Mouse (Mus musculus) G1E (cell line): ENCODE data around the gene Noto. TPM values are rescaled to one million over a fixed set of nuclear protein-coding genes. Genes with fewer than 3 reads are reported as not detected.

Experiments used
- ATAC-seq: 2 replicates; pipeline ENCODE4 v1.8.0; 2016; ENCODE audit warnings: mild to moderate bottlenecking; ENCODE audit not compliant: insufficient number of reproducible peaks, poor library complexity, low FRiP score, severe bottlenecking; ENCODE audit errors: extremely low read depth
- DNase-seq: peaks from one replicate; pipeline ENCODE4 v3.0.0; 2012; ENCODE audit warnings: low spot score
- H3K27me3 ChIP-seq: 2 replicates; pipeline ENCODE4 v1.6.1; 2012; ENCODE audit warnings: mild to moderate bottlenecking, low read length, inconsistent platforms; ENCODE audit not compliant: insufficient read depth
- H3K36me3 ChIP-seq: replicated peaks from 2 replicates; pipeline ENCODE3; 2012; ENCODE audit warnings: mild to moderate bottlenecking, inconsistent platforms
- H3K4me1 ChIP-seq: 2 replicates; pipeline ENCODE4 v1.6.1; 2012; ENCODE audit warnings: low read depth, low read length, inconsistent platforms, mixed read lengths; ENCODE audit not compliant: insufficient read depth
- H3K4me3 ChIP-seq: 2 replicates; pipeline ENCODE4 v1.5.1; 2012; ENCODE audit warnings: low read depth, mild to moderate bottlenecking, inconsistent platforms, low read length, moderate library complexity, mixed read lengths
- H3K9me3 ChIP-seq: replicated peaks from 2 replicates; pipeline ENCODE4 v1.6.1; 2012; ENCODE audit warnings: inconsistent platforms
- CTCF ChIP-seq: IDR thresholded peaks from 2 replicates; pipeline ENCODE4 v1.5.1; 2012; ENCODE audit warnings: low read depth, low read length, inconsistent platforms, mixed read lengths
- GATA1 ChIP-seq: IDR thresholded peaks from 2 replicates; pipeline ENCODE4 v1.6.1; 2012; ENCODE audit warnings: borderline replicate concordance, low read length, inconsistent platforms, mixed read lengths
- GATA2 ChIP-seq: IDR thresholded peaks from 2 replicates; pipeline ENCODE4 v1.6.1; 2012; ENCODE audit warnings: low read depth, low read length, inconsistent platforms, borderline replicate concordance
- POLR2AphosphoS5 ChIP-seq: IDR thresholded peaks from 2 replicates; pipeline ENCODE4 v1.6.1; 2012; ENCODE audit warnings: low read depth, low read length, inconsistent platforms; ENCODE audit not compliant: insufficient replicate concordance
- TAL1 ChIP-seq: conservative IDR thresholded peaks from 2 replicates; pipeline ENCODE4 v1.6.1; 2012; ENCODE audit warnings: low read depth, low read length, inconsistent platforms, mixed read lengths
- polyA plus RNA-seq: library from polyadenylated mRNA; stranded (reverse); fragments of >175 nt; gene quantifications from 2 replicates; pipeline ENCODE4 v1.2.3, GENCODE M21; 2012
- total RNA-seq, 2 experiments: library from RNA; stranded (forward) in 1 of 2; stranded (reverse) in 1 of 2; fragments of 200-1000 nt in 1 of 2; fragments of >200 nt in 1 of 2; fragmentation: Nextera tagmentation in 1 of 2; gene quantifications; 2 replicates each; pipeline ENCODE4 v1.2.3; 2014 to 2017

Gene Noto
- total RNA-seq (2014; fragmentation: Nextera tagmentation) (not detected in 2 replicates), total RNA-seq (2017) (0.11 TPM in 1 of 2 replicates, not detected in the other), polyA plus RNA-seq (not detected in 2 replicates)

DNA sequence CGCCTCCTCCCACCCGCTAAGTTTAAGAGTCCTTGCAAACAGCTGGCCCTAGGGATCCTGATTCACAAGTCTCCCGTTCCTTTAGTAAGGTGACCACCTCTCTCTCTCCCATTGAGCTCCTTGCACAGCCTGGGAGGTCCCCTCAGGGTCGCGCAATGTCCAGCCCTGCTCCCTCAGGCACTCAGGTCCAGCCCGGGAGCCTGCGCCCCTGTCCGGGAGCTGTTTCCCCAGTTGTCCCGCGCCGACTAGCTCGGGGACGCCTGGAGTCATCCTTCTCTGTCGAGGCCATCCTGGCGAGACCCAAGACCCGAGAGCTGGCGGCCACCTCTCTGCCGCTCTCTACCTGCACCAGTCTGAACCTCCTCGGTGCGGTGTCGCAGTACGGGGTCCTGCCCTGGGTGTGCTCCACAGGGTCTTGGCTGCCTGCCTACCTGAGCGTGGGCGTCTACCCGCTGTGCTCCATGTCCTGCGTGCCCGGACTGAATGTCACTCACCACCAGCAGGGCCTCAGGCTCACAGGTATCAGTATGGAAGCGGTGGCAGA, at the start of gene Noto:
TSS of gene Noto (plus strand) at position 51 of the 544 bp plus-strand sequence.
- no peak for DNase-seq
- Histone ChIP-seq H3K36me3 (no peaks in the 10 kb centered on the region), H3K4me3 (peak within 1 kb of the TSS; percentile 11; the same call in 1 of the 2 replicates), H3K27me3 (peaks cover 61% of the 10 kb centered on the region), H3K4me1 (no peaks in the 10 kb centered on the region), H3K9me3 (no peaks in the 10 kb centered on the region)
- ATAC-seq, result no peak
- TF ChIP-seq POLR2AphosphoS5, result no peak
- no peak for TF ChIP-seq GATA2
- TF ChIP-seq CTCF, result no peak
- TF ChIP-seq GATA1, result no peak
- TF ChIP-seq TAL1, result no peak

DNA sequence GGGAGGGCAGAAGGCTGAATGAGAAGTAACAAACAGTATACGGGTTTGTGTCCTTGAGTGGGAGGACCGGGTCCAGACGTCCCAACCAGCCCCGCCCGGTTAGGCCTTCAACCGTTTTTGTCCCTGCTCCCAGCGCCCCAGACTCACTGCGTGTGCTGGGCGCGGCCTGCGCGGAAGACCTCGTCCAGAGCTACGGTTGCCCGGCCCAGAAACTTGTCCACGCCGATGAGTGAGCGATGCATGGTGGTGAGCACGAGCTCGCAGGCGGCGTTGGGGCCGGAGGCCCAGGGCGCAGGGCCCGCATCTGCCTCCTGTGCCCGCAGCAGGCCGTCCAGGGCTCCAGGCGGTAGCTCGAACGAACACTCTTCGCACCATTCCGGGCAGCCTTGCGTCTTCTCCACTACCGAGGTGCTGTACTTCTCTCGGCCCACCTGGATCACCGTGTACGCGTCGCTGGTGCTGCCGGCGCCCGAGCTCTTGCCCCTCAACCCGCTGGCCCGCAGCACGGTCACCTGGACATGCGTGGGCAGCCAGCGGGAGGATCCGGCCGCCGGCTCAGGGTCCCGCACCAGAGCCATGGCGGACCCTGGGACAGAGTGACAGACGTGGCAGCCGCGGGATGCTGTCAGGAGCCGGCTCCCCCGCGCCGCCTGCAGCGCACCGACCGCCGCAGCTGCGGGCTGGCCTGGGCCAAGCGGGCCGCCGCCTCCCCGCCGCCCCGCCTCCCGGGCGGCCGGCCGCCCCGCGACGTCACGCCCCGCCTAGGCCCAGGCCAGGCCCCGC, 49.5 kb upstream of the Noto start, which contains the start of gene Rab11fip5:
TSS of gene Rab11fip5 (minus strand) at position 684 of the 783 bp plus-strand sequence.
- no peaks in the 10 kb centered on the region for H3K36me3 ChIP-seq
- TF ChIP-seq POLR2AphosphoS5, result no peak
- TF ChIP-seq TAL1, result no peak
- TF ChIP-seq CTCF, result no peak
- DNase-seq (peak; percentile 71), ATAC-seq (no peak)
- peak within 1 kb of the TSS; percentile 65; the same call in 1 of the 2 replicates for H3K4me3 ChIP-seq
- no peaks in the 10 kb centered on the region for H3K9me3 ChIP-seq
- H3K27me3 ChIP-seq, result peaks cover 13% of the 10 kb centered on the region
- peaks cover 11% of the 10 kb centered on the region for H3K4me1 ChIP-seq

DNA sequence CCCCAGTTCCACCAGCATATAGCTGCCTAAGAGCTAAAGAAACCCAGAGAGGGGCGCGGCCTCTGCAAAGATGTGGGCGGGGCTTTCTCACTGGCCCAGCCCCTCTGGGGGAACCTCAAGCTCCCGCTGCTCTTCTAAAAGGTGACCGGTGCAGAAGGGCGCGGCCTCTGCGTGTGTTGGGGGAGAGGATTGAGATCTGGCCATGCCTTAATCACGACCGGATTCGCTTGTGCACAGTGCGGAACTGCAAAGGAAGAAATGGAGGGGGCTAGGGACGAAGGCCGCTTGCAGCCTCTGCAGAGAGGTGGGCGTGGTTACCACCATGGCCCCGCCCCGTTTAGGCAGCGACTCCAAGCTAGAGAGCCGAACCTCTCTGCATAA, 49.0 kb upstream of the Noto start:
- TF ChIP-seq GATA1 (no peak), TAL1 (no peak), GATA2 (no peak), CTCF (no peak), POLR2AphosphoS5 (no peak)
- ATAC-seq (peak; percentile 73), DNase-seq (no peak)
- H3K27me3 ChIP-seq, result peaks cover 10% of the 10 kb centered on the region
- no peaks in the 10 kb centered on the region for H3K9me3 ChIP-seq
- peak overlapping the region; percentile 65; the same call in 1 of the 2 replicates for H3K4me3 ChIP-seq
- no peaks in the 10 kb centered on the region for H3K36me3 ChIP-seq
- H3K4me1 ChIP-seq, result peaks cover 11% of the 10 kb centered on the region

DNA sequence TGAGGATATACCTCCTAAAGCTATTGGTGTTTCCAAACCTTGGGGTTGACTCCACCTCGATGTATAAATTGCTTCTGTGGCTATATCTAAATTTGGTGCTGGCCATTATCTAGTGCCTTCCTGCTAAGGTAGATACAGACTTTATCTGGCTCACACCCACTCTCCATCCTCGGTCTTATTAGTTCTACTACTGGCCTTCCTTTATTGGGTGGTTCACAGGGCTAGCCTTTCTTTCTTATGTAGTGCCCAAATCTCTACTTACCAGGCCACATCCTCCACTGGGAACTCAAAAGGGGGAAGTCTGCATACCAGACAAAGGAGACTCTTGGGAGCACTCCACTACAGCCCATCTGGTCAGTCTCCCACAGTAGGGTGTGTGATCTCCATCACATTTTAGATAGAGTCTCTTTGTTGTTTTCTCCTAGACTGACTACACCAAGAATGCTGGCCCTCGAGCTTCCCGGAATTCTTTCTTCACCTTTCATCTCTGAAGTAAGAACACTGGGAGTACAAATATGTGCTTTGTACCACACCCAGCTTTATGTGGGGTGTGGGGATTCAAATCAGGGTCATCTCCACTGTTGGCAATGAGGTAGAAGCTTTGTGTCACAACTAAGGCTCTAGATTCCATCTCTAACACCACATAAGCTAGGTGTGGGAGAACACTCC, 46.5 kb upstream of the Noto start:
- peaks cover 10% of the 10 kb centered on the region for H3K27me3 ChIP-seq
- no peaks in the 10 kb centered on the region for H3K36me3 ChIP-seq
- ATAC-seq, result no peak
- H3K9me3 ChIP-seq, result no peaks in the 10 kb centered on the region
- H3K4me3 ChIP-seq, result no peak overlapping the region
- TF ChIP-seq GATA2, result no peak
- TF ChIP-seq CTCF, result no peak
- no peak for TF ChIP-seq GATA1
- TF ChIP-seq POLR2AphosphoS5, result no peak
- no peak for TF ChIP-seq TAL1
- DNase-seq, result no peak
- peaks cover 15% of the 10 kb centered on the region for H3K4me1 ChIP-seq

DNA sequence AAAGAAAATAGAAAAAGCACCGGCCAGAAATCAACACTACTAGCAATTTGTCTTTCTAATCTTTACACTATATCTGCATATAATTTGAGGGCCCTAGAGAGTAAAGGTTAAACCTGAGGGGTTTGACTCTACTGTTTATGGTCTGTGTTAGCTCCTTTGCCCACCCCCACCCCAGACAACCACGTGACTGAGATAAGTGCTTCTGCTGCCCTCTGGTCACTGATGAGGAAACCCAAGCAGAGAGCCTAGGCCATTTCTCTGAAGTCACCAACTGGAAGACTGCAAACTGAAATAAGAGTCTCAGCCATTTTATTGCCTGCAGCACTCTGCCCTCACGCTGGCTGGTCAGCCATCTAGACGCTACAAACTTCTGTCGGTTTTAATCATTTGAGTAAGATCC, 45.8 kb upstream of the Noto start:
- DNase-seq, result no peak
- Histone ChIP-seq H3K4me3 (no peak overlapping the region), H3K9me3 (no peaks in the 10 kb centered on the region), H3K36me3 (no peaks in the 10 kb centered on the region), H3K27me3 (peaks cover 11% of the 10 kb centered on the region), H3K4me1 (peaks cover 15% of the 10 kb centered on the region)
- ATAC-seq, result no peak
- no peak for TF ChIP-seq GATA2

DNA sequence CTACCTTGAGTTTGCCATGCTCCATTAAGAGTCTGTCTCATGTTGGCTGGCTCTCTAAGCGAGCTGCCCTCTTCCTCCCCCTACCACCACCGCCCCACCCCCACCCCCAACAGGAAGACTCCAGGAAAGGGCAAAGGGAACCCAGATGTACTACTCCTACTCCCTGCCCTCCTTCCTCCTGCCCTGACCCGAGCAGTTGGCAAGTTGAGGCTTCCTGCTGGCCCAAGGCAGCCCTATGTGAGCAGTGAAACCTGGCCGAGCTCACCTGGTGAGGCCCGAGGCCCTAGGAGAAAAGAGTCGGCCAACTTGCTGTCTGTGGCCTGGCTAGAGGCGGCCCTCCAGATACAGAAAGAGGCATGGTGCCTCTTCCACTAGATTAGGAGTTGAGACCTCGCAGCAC, 45.1 kb upstream of the Noto start:
- Histone ChIP-seq H3K36me3 (no peaks in the 10 kb centered on the region), H3K4me3 (no peak overlapping the region), H3K27me3 (peaks cover 9% of the 10 kb centered on the region), H3K9me3 (no peaks in the 10 kb centered on the region), H3K4me1 (peaks cover 15% of the 10 kb centered on the region)
- no peak for TF ChIP-seq TAL1
- no peak for TF ChIP-seq POLR2AphosphoS5
- TF ChIP-seq CTCF, result no peak
- no peak for TF ChIP-seq GATA1
- TF ChIP-seq GATA2, result no peak
- ATAC-seq (no peak), DNase-seq (no peak)
